Mouse (Mus musculus): ENCODE results near the gene Mrps23. TPM values are rescaled to one million over a fixed set of nuclear protein-coding genes. Genes with fewer than 3 reads are reported as not detected.

The Mrps23 gene
- polyA plus RNA-seq, 1 experiment: 38.2 TPM

GRCm38 (mm10) chr11:88251972-88252766, 48.0 kb downstream of the Mrps23 start:
- TF ChIP-seq CTCF (IDR thresholded peaks at IDR 0.05; ENCODE audit: control insufficient read depth, insufficient read depth, low read length) (peak; percentile 89), POLR2A (IDR thresholded peaks at IDR 0.05; ENCODE audit: borderline replicate concordance, control insufficient read depth, low read depth, low read length) (no peak)
- 17% methylated on average over 22 of the region's 22 CpGs for WGBS

GRCm38 (mm10) chr11:88252767-88253513, 48.8 kb downstream of the Mrps23 start:
- TF ChIP-seq CTCF (IDR thresholded peaks at IDR 0.05; ENCODE audit: control insufficient read depth, insufficient read depth, low read length): no peak
- TF ChIP-seq POLR2A (IDR thresholded peaks at IDR 0.05; ENCODE audit: borderline replicate concordance, control insufficient read depth, low read depth, low read length): no peak
- H3K4me1 ChIP-seq (ENCODE audit: control insufficient read depth, insufficient read depth, low read length): peaks cover 1% of the 10 kb centered on the region; the same call in 1 of the 2 replicates
- WGBS: 24% methylated on average over 18 of the region's 18 CpGs
- no peak overlapping the region for H3K4me3 ChIP-seq (replicated peaks; ENCODE audit: control insufficient read depth, low read depth, low read length)
- H3K27ac ChIP-seq (ENCODE audit: control insufficient read depth, insufficient read depth, low read depth, low read length, poor library complexity): no peak overlapping the region

More at GRCm38 (mm10) chr11:88251972-88252766, 48.0 kb downstream of the Mrps23 start:
- no peak overlapping the region for H3K4me3 ChIP-seq (replicated peaks; ENCODE audit: control insufficient read depth, low read depth, low read length)
- H3K27ac ChIP-seq (ENCODE audit: control insufficient read depth, insufficient read depth, low read depth, low read length, poor library complexity): no peak overlapping the region
- peaks cover 1% of the 10 kb centered on the region; the same call in 1 of the 2 replicates for H3K4me1 ChIP-seq (ENCODE audit: control insufficient read depth, insufficient read depth, low read length)

- H3K4me1 ChIP-seq (ENCODE audit: control insufficient read depth, insufficient read depth, low read length): peaks cover 1% of the 10 kb centered on the region; the same call in 1 of the 2 replicates
- no peak overlapping the region for H3K27ac ChIP-seq (ENCODE audit: control insufficient read depth, insufficient read depth, low read depth, low read length, poor library complexity)
- TF ChIP-seq CTCF (IDR thresholded peaks at IDR 0.05; ENCODE audit: control insufficient read depth, insufficient read depth, low read length) (no peak), POLR2A (IDR thresholded peaks at IDR 0.05; ENCODE audit: borderline replicate concordance, control insufficient read depth, low read depth, low read length) (no peak)
- WGBS: 82% methylated on average over 7 of the region's 7 CpGs
- H3K4me3 ChIP-seq (replicated peaks; ENCODE audit: control insufficient read depth, low read depth, low read length): no peak overlapping the region
Observed at GRCm38 (mm10) chr11:88253514-88254167, 49.5 kb downstream of the Mrps23 start.

GRCm38 (mm10) chr11:88257700-88258099, 53.5 kb downstream of the Mrps23 start:
- peaks cover 1% of the 10 kb centered on the region; the same call in 1 of the 2 replicates for H3K4me1 ChIP-seq (ENCODE audit: control insufficient read depth, insufficient read depth, low read length)
- TF ChIP-seq CTCF (IDR thresholded peaks at IDR 0.05; ENCODE audit: control insufficient read depth, insufficient read depth, low read length) (no peak), POLR2A (IDR thresholded peaks at IDR 0.05; ENCODE audit: borderline replicate concordance, control insufficient read depth, low read depth, low read length) (no peak)
- no peak overlapping the region for H3K27ac ChIP-seq (ENCODE audit: control insufficient read depth, insufficient read depth, low read depth, low read length, poor library complexity)
- no peak overlapping the region for H3K4me3 ChIP-seq (replicated peaks; ENCODE audit: control insufficient read depth, low read depth, low read length)
- WGBS: 65% methylated on average over 4 of the region's 4 CpGs

GRCm38 (mm10) chr11:88258212-88258611, 54.0 kb downstream of the Mrps23 start:
- Histone ChIP-seq H3K4me3 (replicated peaks; ENCODE audit: control insufficient read depth, low read depth, low read length) (no peak overlapping the region), H3K27ac (ENCODE audit: control insufficient read depth, insufficient read depth, low read depth, low read length, poor library complexity) (no peak overlapping the region), H3K4me1 (ENCODE audit: control insufficient read depth, insufficient read depth, low read length) (no peaks in the 10 kb centered on the region)
- peak; percentile 37 for TF ChIP-seq CTCF (IDR thresholded peaks at IDR 0.05; ENCODE audit: control insufficient read depth, insufficient read depth, low read length)
- no peak for TF ChIP-seq POLR2A (IDR thresholded peaks at IDR 0.05; ENCODE audit: borderline replicate concordance, control insufficient read depth, low read depth, low read length)
- 82% methylated on average over 4 of the region's 4 CpGs for WGBS

GRCm38 (mm10) chr11:88260463-88260862, 56.3 kb downstream of the Mrps23 start:
- 67% methylated on average over 7 of the region's 7 CpGs for WGBS
- no peak overlapping the region for H3K27ac ChIP-seq (ENCODE audit: control insufficient read depth, insufficient read depth, low read depth, low read length, poor library complexity)
- no peak for TF ChIP-seq CTCF (IDR thresholded peaks at IDR 0.05; ENCODE audit: control insufficient read depth, insufficient read depth, low read length)
- no peak for TF ChIP-seq POLR2A (IDR thresholded peaks at IDR 0.05; ENCODE audit: borderline replicate concordance, control insufficient read depth, low read depth, low read length)
- H3K4me3 ChIP-seq (replicated peaks; ENCODE audit: control insufficient read depth, low read depth, low read length): no peak overlapping the region
- no peaks in the 10 kb centered on the region for H3K4me1 ChIP-seq (ENCODE audit: control insufficient read depth, insufficient read depth, low read length)

Other genes starting within 250 kb of the Mrps23 start
- gene Dynll2, start 216.9 kb upstream of the Mrps23 start, polyA plus RNA-seq (2011; ENCODE audit: insufficient read depth, insufficient read length, low replicate concordance, missing spikeins): 50.1 and 63.0 TPM in 2 replicates
- gene Srsf1, start 157.0 kb upstream of the Mrps23 start, polyA plus RNA-seq (2011; ENCODE audit: insufficient read depth, insufficient read length, low replicate concordance, missing spikeins): 219 and 249 TPM in 2 replicates
- 10.8 and 16.7 TPM in 2 replicates for gene Vezf1, start 136.1 kb upstream of the Mrps23 start, polyA plus RNA-seq (2011; ENCODE audit: insufficient read depth, insufficient read length, low replicate concordance, missing spikeins)
- 14.4 and 15.9 TPM in 2 replicates for gene Cuedc1, start 106.3 kb upstream of the Mrps23 start, polyA plus RNA-seq (2011; ENCODE audit: insufficient read depth, insufficient read length, low replicate concordance, missing spikeins)
- gene Ccdc182, start 89.7 kb downstream of the Mrps23 start, polyA plus RNA-seq (2011; ENCODE audit: insufficient read depth, insufficient read length, low replicate concordance, missing spikeins): not detected in 2 replicates

Data from bone marrow, adult 2 months (tissue).